Mouse (Mus musculus) heart, embryonic 12.5 days (tissue): ENCODE data around the gene Shc3. TPM values are rescaled to one million over a fixed set of nuclear protein-coding genes. Genes with fewer than 3 reads are reported as not detected.

Experiments
- ATAC-seq: fragments of 200-750 bp; cut with Nextera tagmentation; 2 replicates; pipeline ENCODE4 v1.8.0; 2017; ENCODE audit warnings: moderate TSS enrichment, moderate library complexity; ENCODE audit not compliant: insufficient number of reproducible peaks, low FRiP score
- H3K27ac ChIP-seq: fragments of 300-500 bp; sonication (generic); 2 replicates; pipeline ENCODE4 v1.5.1; 2016; ENCODE audit warnings: mild to moderate bottlenecking, moderate library complexity; ENCODE audit not compliant: poor library complexity, severe bottlenecking
- H3K27me3 ChIP-seq: fragments of 300-500 bp; sonication (generic); replicated peaks from 2 replicates; pipeline ENCODE4 v1.6.1; 2016; ENCODE audit warnings: mild to moderate bottlenecking, moderate library complexity
- H3K36me3 ChIP-seq: fragments of 300-500 bp; sonication (generic); 2 replicates; pipeline ENCODE4 v1.6.1; 2016; ENCODE audit warnings: mild to moderate bottlenecking, moderate library complexity
- H3K4me1 ChIP-seq: fragments of 300-500 bp; sonication (generic); replicated peaks from 2 replicates; pipeline ENCODE4 v1.6.1; 2016; ENCODE audit warnings: mild to moderate bottlenecking
- H3K4me2 ChIP-seq: fragments of 300-500 bp; sonication (generic); 2 replicates; pipeline ENCODE4 v1.6.1; 2016; ENCODE audit warnings: mild to moderate bottlenecking, moderate library complexity
- H3K4me3 ChIP-seq: fragments of 300-500 bp; sonication (generic); 2 replicates; pipeline ENCODE4 v1.5.1; 2016; ENCODE audit warnings: mild to moderate bottlenecking
- H3K9ac ChIP-seq: fragments of 300-500 bp; sonication (generic); 2 replicates; pipeline ENCODE4 v1.6.1; 2016; ENCODE audit warnings: mild to moderate bottlenecking, moderate library complexity
- H3K9me3 ChIP-seq: fragments of 300-500 bp; sonication (generic); replicated peaks from 2 replicates; pipeline ENCODE4 v1.6.1; 2016; ENCODE audit warnings: mild to moderate bottlenecking, moderate library complexity
- WGBS: fragments of 180-500 bp; shearing (Covaris S2); methylation state at CpG from one replicate; pipeline ENCODE4 v1.1.7; 2016; 5-methylcytosine and 5-hydroxymethylcytosine counted together
- polyA plus RNA-seq: library from polyadenylated mRNA; unstranded; fragments of >200 nt; fragmentation: Nextera tagmentation; extraction: Ambion mirVana; gene quantifications from 2 replicates; pipeline ENCODE4 v1.2.1, GENCODE M21; 2016

The Shc3 gene
- polyA plus RNA-seq, 1 experiment from 2014 or later, result 0.26 TPM

- no peaks in the 10 kb centered on the region for H3K9me3 ChIP-seq
- ATAC-seq, result no peak
These were observed 892 bp upstream of the Shc3 start for GRCm38 (mm10) chr13:51570111-51570510.

DNA sequence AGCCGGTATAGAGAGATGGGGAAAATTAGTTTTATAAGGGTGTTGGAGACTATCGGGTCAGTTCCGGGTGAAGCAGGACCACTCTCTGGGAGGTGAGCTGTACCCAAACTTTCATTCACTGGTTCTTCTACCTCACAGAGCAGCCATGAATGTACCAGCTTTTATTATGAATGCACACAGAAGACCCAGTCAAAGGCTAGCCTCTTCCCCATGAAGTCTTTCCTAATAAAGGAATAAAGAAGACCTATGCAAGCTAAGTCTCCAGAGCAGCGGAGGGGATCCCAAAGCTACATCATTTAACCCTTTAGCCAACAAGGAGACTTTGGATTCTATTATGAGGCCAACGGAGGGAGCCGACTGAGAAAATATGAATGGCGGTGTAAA is 458 bp upstream of the Shc3 start:
- H3K9me3 ChIP-seq, result no peaks in the 10 kb centered on the region
- no peak for ATAC-seq
- 3% methylated on average over 7 of the region's 7 CpGs for WGBS
- no peak overlapping the region for H3K9ac ChIP-seq
- no peaks in the 10 kb centered on the region for H3K36me3 ChIP-seq
- no peak overlapping the region for H3K27ac ChIP-seq
- peak overlapping the region; percentile 51 for H3K4me3 ChIP-seq
- peak overlapping the region; percentile 81 for H3K4me2 ChIP-seq
- H3K27me3 ChIP-seq, result peaks cover 46% of the 10 kb centered on the region
- H3K4me1 ChIP-seq, result peaks cover 38% of the 10 kb centered on the region

More at GRCm38 (mm10) chr13:51570111-51570510, 892 bp upstream of the Shc3 start:
- H3K4me2 ChIP-seq, result peak overlapping the region; percentile 81
- H3K4me3 ChIP-seq, result peak overlapping the region; percentile 51; the same call in 1 of the 2 replicates
- H3K4me1 ChIP-seq, result peaks cover 38% of the 10 kb centered on the region
- H3K27ac ChIP-seq, result no peak overlapping the region
- 7% methylated on average over 9 of the region's 9 CpGs for WGBS
- H3K27me3 ChIP-seq, result peaks cover 42% of the 10 kb centered on the region
- H3K9ac ChIP-seq, result no peak overlapping the region
- H3K36me3 ChIP-seq, result no peaks in the 10 kb centered on the region

GRCm38 (mm10) chr13:51568501-51568901 is 718 bp downstream of the Shc3 start:
- Histone ChIP-seq H3K27ac (no peak overlapping the region), H3K9ac (peak overlapping the region; percentile 66), H3K27me3 (peaks cover 56% of the 10 kb centered on the region), H3K36me3 (no peaks in the 10 kb centered on the region), H3K4me3 (peak overlapping the region; percentile 51), H3K4me2 (peak overlapping the region; percentile 81), H3K4me1 (peaks cover 32% of the 10 kb centered on the region), H3K9me3 (no peaks in the 10 kb centered on the region)
- whole genome bisulfite sequencing, result 2% methylated on average over 13 of the region's 13 CpGs
- ATAC-seq, result no peak

GRCm38 (mm10) chr13:51567411-51567851 is 1.8 kb downstream of the Shc3 start:
- no peaks in the 10 kb centered on the region for H3K36me3 ChIP-seq
- H3K4me3 ChIP-seq, result peak overlapping the region; percentile 49
- H3K9me3 ChIP-seq, result no peaks in the 10 kb centered on the region
- peak overlapping the region; percentile 81 for H3K4me2 ChIP-seq
- no peak for ATAC-seq
- peaks cover 31% of the 10 kb centered on the region for H3K4me1 ChIP-seq
- WGBS, result under 1% methylated on average over 38 of the region's 38 CpGs
- H3K27me3 ChIP-seq, result peaks cover 64% of the 10 kb centered on the region
- H3K9ac ChIP-seq, result peak overlapping the region; percentile 68
- no peak overlapping the region for H3K27ac ChIP-seq

DNA sequence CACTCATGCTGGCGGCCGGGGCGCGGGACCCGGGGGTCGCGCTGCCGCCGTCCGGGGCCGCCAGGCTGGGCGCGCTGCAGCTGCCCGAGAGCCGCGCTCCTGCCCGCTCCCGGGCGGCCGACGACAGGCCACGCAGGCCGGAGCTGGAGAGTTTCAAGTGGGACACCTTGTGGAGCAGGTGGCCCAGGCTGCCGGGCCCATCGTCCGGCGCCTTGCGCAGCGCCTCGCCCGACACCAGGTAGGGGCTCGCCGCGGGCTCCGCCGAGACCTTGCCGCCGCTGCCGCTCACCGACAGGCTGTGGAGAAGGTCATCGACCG is 2.2 kb downstream of the Shc3 start:
- peak overlapping the region; percentile 49 for H3K4me3 ChIP-seq
- H3K27me3 ChIP-seq, result peaks cover 63% of the 10 kb centered on the region
- H3K4me1 ChIP-seq, result peaks cover 31% of the 10 kb centered on the region
- ATAC-seq, result no peak
- no peaks in the 10 kb centered on the region for H3K36me3 ChIP-seq
- H3K27ac ChIP-seq, result no peak overlapping the region
- no peaks in the 10 kb centered on the region for H3K9me3 ChIP-seq
- peak overlapping the region; percentile 81 for H3K4me2 ChIP-seq
- peak overlapping the region; percentile 68 for H3K9ac ChIP-seq
- under 1% methylated on average over 42 of the region's 42 CpGs for WGBS

DNA sequence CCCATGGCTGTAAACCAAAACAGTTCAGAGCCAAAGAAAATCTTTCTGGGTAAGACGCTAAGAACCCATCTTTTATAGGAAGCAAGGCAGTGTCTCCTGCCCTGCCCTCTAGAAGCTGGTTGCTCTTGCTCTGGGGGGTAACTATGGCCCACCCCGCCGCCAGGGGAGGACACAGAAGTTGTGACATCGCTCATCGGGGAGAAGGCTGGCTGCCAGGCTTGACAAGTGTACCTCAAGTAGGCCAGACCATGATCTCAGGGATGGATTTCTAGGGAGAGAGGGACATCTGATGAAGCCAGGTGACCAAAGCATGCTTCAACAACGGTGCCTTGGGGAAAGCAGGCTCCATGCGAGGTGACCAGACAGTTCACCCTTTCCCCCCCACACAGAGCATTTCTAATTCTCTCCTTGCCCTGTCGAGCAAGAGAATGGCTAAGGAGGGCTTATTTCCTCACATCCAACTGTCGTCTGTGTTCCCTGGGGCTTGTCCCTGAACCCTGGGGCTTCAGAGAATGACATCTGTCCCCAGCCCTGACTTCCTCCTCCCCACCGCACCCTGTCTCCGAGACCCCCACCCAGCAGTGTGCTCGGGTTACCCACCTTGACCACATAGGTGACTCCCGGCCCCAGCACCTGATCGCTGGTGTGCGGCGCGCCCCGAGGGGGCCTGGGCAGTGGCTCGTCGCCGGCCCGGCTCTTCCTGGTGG is 2.7 kb downstream of the Shc3 start:
- H3K27ac ChIP-seq, result no peak overlapping the region
- peaks cover 31% of the 10 kb centered on the region for H3K4me1 ChIP-seq
- 12% methylated on average over 22 of the region's 22 CpGs for WGBS
- H3K9me3 ChIP-seq, result no peaks in the 10 kb centered on the region
- H3K4me3 ChIP-seq, result peak overlapping the region; percentile 49
- no peak for ATAC-seq
- peak overlapping the region; percentile 68 for H3K9ac ChIP-seq
- peaks cover 58% of the 10 kb centered on the region for H3K27me3 ChIP-seq
- H3K4me2 ChIP-seq, result peak overlapping the region; percentile 81
- no peaks in the 10 kb centered on the region for H3K36me3 ChIP-seq

GRCm38 (mm10) chr13:51564741-51565140 is 4.5 kb downstream of the Shc3 start:
- ATAC-seq, result no peak
- Histone ChIP-seq H3K4me2 (no peak overlapping the region), H3K36me3 (no peaks in the 10 kb centered on the region), H3K27ac (no peak overlapping the region), H3K4me3 (no peak overlapping the region), H3K9me3 (no peaks in the 10 kb centered on the region), H3K27me3 (peaks cover 58% of the 10 kb centered on the region), H3K4me1 (peaks cover 23% of the 10 kb centered on the region), H3K9ac (no peak overlapping the region)
- WGBS, result 70% methylated on average over 6 of the region's 6 CpGs

GRCm38 (mm10) chr13:51553343-51553742 is 15.9 kb downstream of the Shc3 start:
- Histone ChIP-seq H3K27me3 (0 out of 2 replicates have a peak, but pooled peaks cover 3% of the 10 kb centered on the region), H3K27ac (no peak overlapping the region), H3K36me3 (no peaks in the 10 kb centered on the region), H3K4me3 (no peak overlapping the region), H3K4me1 (no peaks in the 10 kb centered on the region), H3K4me2 (no peak overlapping the region), H3K9me3 (no peaks in the 10 kb centered on the region), H3K9ac (no peak overlapping the region)
- WGBS, result 78% methylated on average over 11 of the region's 11 CpGs
- ATAC-seq, result no peak

DNA sequence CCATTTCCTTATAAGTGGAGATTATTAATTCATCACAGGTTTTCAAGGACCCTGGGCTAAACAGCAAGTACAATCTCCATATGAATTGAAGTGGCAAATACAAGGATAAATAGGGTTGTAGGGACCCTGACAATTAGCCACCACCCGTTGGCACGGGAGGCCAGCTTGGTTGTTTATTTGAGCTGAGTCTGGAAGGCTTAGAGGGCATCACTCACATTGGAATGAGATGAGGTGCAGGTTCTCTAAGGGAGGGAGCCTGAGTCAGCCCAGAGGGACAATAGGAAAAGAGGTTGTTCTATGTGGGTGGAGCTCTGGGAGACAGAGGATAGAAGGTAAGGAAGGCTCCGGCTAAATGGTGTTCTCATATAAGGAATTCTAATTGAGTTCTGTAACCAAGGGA is 17.0 kb downstream of the Shc3 start:
- Histone ChIP-seq H3K4me2 (no peak overlapping the region), H3K27ac (no peak overlapping the region), H3K4me1 (no peaks in the 10 kb centered on the region), H3K9ac (no peak overlapping the region), H3K27me3 (no peaks in the 10 kb centered on the region), H3K4me3 (no peak overlapping the region), H3K9me3 (no peaks in the 10 kb centered on the region), H3K36me3 (no peaks in the 10 kb centered on the region)
- 62% methylated on average over 3 of the region's 3 CpGs for WGBS
- no peak for ATAC-seq

- no peak overlapping the region for H3K4me2 ChIP-seq
- no peak overlapping the region for H3K4me3 ChIP-seq
- no peaks in the 10 kb centered on the region for H3K9me3 ChIP-seq
- H3K27ac ChIP-seq, result no peak overlapping the region
- no peaks in the 10 kb centered on the region for H3K4me1 ChIP-seq
- no peaks in the 10 kb centered on the region for H3K27me3 ChIP-seq
- ATAC-seq, result no peak
- WGBS, result 72% methylated on average over 3 of the region's 3 CpGs
- H3K9ac ChIP-seq, result no peak overlapping the region
- no peaks in the 10 kb centered on the region for H3K36me3 ChIP-seq
These were observed 17.4 kb downstream of the Shc3 start for GRCm38 (mm10) chr13:51551824-51552223.

- Histone ChIP-seq H3K27ac (no peak overlapping the region), H3K9me3 (peaks cover 7% of the 10 kb centered on the region; the same call in 1 of the 2 replicates), H3K4me2 (no peak overlapping the region), H3K27me3 (0 out of 2 replicates have a peak, but pooled peaks cover 6% of the 10 kb centered on the region), H3K9ac (no peak overlapping the region), H3K4me3 (no peak overlapping the region), H3K4me1 (no peaks in the 10 kb centered on the region), H3K36me3 (no peaks in the 10 kb centered on the region)
- ATAC-seq, result no peak
- 79% methylated on average over 8 of the region's 8 CpGs for WGBS
These were observed 29.4 kb downstream of the Shc3 start for GRCm38 (mm10) chr13:51539816-51540215.

GRCm38 (mm10) chr13:51535326-51535725 is 33.9 kb downstream of the Shc3 start:
- no peak overlapping the region for H3K27ac ChIP-seq
- H3K4me2 ChIP-seq, result no peak overlapping the region
- no peak for ATAC-seq
- H3K36me3 ChIP-seq, result no peaks in the 10 kb centered on the region
- H3K9ac ChIP-seq, result no peak overlapping the region
- no peaks in the 10 kb centered on the region for H3K4me1 ChIP-seq
- H3K27me3 ChIP-seq, result 0 out of 2 replicates have a peak, but pooled peaks cover 9% of the 10 kb centered on the region
- 85% methylated on average over 7 of the region's 7 CpGs for WGBS
- H3K9me3 ChIP-seq, result no peaks in the 10 kb centered on the region
- H3K4me3 ChIP-seq, result no peak overlapping the region
